Mouse (Mus musculus): ENCODE measurements at regions not wholly inside any gene's neighbourhood (a gene's known extent, or its start where the extent isn't known, plus 50 kb on each side); places are given as distances from the start of the nearest gene placed in this dataset.

- no peak overlapping the region for H3K4me2 ChIP-seq (ENCODE audit: low read depth, low read length)
- peak; percentile 61 for ATAC-seq (ENCODE audit: low read depth)
- no peaks in the 10 kb centered on the region for H3K9me3 ChIP-seq (ENCODE audit: control insufficient read depth, low read length)
- H3K4me1 ChIP-seq (replicated peaks; ENCODE audit: control insufficient read depth, insufficient read depth, low read length): 0 out of 2 replicates have a peak, but pooled peaks cover 14% of the 10 kb centered on the region
- no peaks in the 10 kb centered on the region for H3K27me3 ChIP-seq (ENCODE audit: control insufficient read depth, insufficient read depth, low read depth, low read length)
- H3K36me3 ChIP-seq (ENCODE audit: control insufficient read depth, insufficient read depth, low read length): no peaks in the 10 kb centered on the region
- WGBS: 55% methylated on average over 5 of the region's 5 CpGs
- H3K27ac ChIP-seq (ENCODE audit: low read length): no peak overlapping the region
- H3K4me3 ChIP-seq (ENCODE audit: low read length): no peak overlapping the region
- no peak overlapping the region for H3K9ac ChIP-seq (ENCODE audit: low read length)
These were observed 69.7 kb downstream of the Rplp1 start for GRCm38 (mm10) chr9:61844645-61845044.

DNA sequence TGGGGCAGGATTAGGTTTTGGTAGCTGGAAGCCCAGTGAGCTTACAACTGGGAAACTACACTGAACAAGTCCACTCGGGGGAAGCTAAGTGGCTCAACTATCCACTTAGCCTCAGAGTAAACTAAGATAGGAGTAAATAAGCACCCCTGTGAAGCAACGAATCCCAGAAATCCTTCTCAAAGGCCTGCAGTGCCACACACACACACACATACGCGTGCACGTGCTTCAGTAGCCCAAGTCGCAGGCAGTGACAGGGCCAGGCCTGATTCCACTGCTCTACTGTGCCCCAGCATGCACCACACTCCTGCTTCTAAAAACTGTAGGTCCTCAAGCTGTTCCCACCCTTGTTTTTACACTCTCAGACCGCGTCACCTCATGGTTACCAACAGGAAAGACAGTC, 70.2 kb downstream of the Rplp1 start:
- Histone ChIP-seq H3K4me1 (replicated peaks; ENCODE audit: control insufficient read depth, insufficient read depth, low read length) (0 out of 2 replicates have a peak, but pooled peaks cover 14% of the 10 kb centered on the region), H3K4me2 (ENCODE audit: low read depth, low read length) (no peak overlapping the region), H3K4me3 (ENCODE audit: low read length) (no peak overlapping the region), H3K9ac (ENCODE audit: low read length) (no peak overlapping the region), H3K9me3 (ENCODE audit: control insufficient read depth, low read length) (no peaks in the 10 kb centered on the region), H3K36me3 (ENCODE audit: control insufficient read depth, insufficient read depth, low read length) (no peaks in the 10 kb centered on the region), H3K27ac (ENCODE audit: low read length) (no peak overlapping the region; the same call in 1 of the 2 replicates), H3K27me3 (ENCODE audit: control insufficient read depth, insufficient read depth, low read depth, low read length) (no peaks in the 10 kb centered on the region)
- peak; percentile 66 for ATAC-seq (ENCODE audit: low read depth)
- 49% methylated on average over 8 of the region's 8 CpGs for WGBS

DNA sequence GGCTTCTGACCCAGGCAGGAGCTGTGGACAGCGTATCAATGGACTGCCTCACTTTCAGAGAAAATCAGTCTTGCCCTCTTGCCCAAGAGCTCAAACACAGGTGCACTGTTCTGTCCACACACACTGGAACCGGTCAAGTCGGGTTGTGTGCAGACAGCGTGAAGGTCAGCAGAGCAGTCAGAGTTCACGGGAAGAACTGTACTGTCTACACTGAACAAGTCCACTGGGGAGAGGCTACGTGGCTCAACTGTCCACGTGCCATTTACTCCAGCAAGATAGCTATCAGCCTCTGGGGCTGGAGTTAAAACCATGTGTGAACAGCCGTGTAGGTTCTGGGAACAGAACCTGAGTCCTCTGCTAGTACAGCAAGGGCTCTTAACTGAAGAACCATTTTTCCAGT, 70.8 kb downstream of the Rplp1 start:
- H3K4me2 ChIP-seq (ENCODE audit: low read depth, low read length): no peak overlapping the region
- no peaks in the 10 kb centered on the region for H3K9me3 ChIP-seq (ENCODE audit: control insufficient read depth, low read length)
- 75% methylated on average over 8 of the region's 8 CpGs for WGBS
- no peak overlapping the region for H3K9ac ChIP-seq (ENCODE audit: low read length)
- H3K4me3 ChIP-seq (ENCODE audit: low read length): no peak overlapping the region
- 0 out of 2 replicates have a peak, but pooled peaks cover 14% of the 10 kb centered on the region for H3K4me1 ChIP-seq (replicated peaks; ENCODE audit: control insufficient read depth, insufficient read depth, low read length)
- no peaks in the 10 kb centered on the region for H3K27me3 ChIP-seq (ENCODE audit: control insufficient read depth, insufficient read depth, low read depth, low read length)
- no peaks in the 10 kb centered on the region for H3K36me3 ChIP-seq (ENCODE audit: control insufficient read depth, insufficient read depth, low read length)
- H3K27ac ChIP-seq (ENCODE audit: low read length): no peak overlapping the region
- ATAC-seq (ENCODE audit: low read depth): no peak

GRCm38 (mm10) chr9:61842384-61842783, 72.0 kb downstream of the Rplp1 start:
- no peaks in the 10 kb centered on the region for H3K9me3 ChIP-seq (ENCODE audit: control insufficient read depth, low read length)
- H3K9ac ChIP-seq (ENCODE audit: low read length): no peak overlapping the region
- H3K27ac ChIP-seq (ENCODE audit: low read length): no peak overlapping the region
- no peak overlapping the region for H3K4me2 ChIP-seq (ENCODE audit: low read depth, low read length)
- H3K4me3 ChIP-seq (ENCODE audit: low read length): no peak overlapping the region
- H3K36me3 ChIP-seq (ENCODE audit: control insufficient read depth, insufficient read depth, low read length): no peaks in the 10 kb centered on the region
- H3K4me1 ChIP-seq (replicated peaks; ENCODE audit: control insufficient read depth, insufficient read depth, low read length): 0 out of 2 replicates have a peak, but pooled peaks cover 14% of the 10 kb centered on the region
- ATAC-seq (ENCODE audit: low read depth): no peak
- no peaks in the 10 kb centered on the region for H3K27me3 ChIP-seq (ENCODE audit: control insufficient read depth, insufficient read depth, low read depth, low read length)

DNA sequence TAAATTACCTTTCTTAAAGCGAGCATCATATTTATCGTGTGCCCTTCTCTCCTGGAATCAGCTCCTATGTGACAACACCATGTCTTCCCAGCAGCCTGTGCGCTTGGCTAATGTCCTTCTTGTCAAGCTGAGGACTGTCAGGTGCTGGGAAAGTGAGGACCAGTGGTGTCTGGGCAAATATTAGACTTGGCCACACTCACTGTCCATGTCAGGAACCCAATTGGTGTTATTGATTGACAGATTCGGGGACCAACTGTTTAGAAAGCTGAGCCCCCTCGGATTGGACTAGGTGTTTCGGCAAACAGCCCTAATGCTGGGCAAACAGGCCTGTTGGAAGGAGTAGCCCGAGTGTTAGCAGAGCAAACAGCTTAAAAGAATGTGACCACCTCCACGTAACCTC, 73.1 kb downstream of the Rplp1 start:
- Histone ChIP-seq H3K27ac (ENCODE audit: low read length) (no peak overlapping the region), H3K4me2 (ENCODE audit: low read depth, low read length) (no peak overlapping the region), H3K36me3 (ENCODE audit: control insufficient read depth, insufficient read depth, low read length) (no peaks in the 10 kb centered on the region), H3K4me3 (ENCODE audit: low read length) (no peak overlapping the region), H3K9ac (ENCODE audit: low read length) (no peak overlapping the region), H3K9me3 (ENCODE audit: control insufficient read depth, low read length) (no peaks in the 10 kb centered on the region), H3K27me3 (ENCODE audit: control insufficient read depth, insufficient read depth, low read depth, low read length) (no peaks in the 10 kb centered on the region), H3K4me1 (replicated peaks; ENCODE audit: control insufficient read depth, insufficient read depth, low read length) (0 out of 2 replicates have a peak, but pooled peaks cover 14% of the 10 kb centered on the region)
- ATAC-seq (ENCODE audit: low read depth): no peak
- WGBS: 54% methylated on average over 8 of the region's 8 CpGs

DNA sequence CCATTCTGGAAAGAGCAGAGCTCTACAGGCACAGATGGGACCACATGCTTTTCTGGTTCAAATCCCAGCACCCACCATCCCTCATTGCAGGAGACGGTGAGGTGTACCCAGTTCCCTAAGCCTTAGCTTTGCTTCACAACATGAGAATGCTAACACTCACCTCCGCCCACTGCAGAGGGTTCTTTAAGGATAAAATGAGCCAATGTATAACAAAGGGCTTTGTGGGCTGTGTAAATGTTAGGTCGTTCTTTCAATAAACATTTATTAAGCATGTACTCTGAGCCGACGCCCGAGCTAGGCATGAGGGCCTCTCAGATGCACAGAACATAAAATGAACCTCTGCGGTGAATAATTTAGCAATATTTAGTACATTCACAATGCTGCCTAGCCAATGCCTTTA, 74.0 kb downstream of the Rplp1 start:
- Histone ChIP-seq H3K27ac (ENCODE audit: low read length) (no peak overlapping the region), H3K4me1 (replicated peaks; ENCODE audit: control insufficient read depth, insufficient read depth, low read length) (0 out of 2 replicates have a peak, but pooled peaks cover 14% of the 10 kb centered on the region), H3K27me3 (ENCODE audit: control insufficient read depth, insufficient read depth, low read depth, low read length) (no peaks in the 10 kb centered on the region), H3K4me3 (ENCODE audit: low read length) (no peak overlapping the region), H3K36me3 (ENCODE audit: control insufficient read depth, insufficient read depth, low read length) (no peaks in the 10 kb centered on the region), H3K9ac (ENCODE audit: low read length) (no peak overlapping the region), H3K4me2 (ENCODE audit: low read depth, low read length) (no peak overlapping the region), H3K9me3 (ENCODE audit: control insufficient read depth, low read length) (no peaks in the 10 kb centered on the region)
- ATAC-seq (ENCODE audit: low read depth): peak; percentile 59
- 51% methylated on average over 7 of the region's 7 CpGs for WGBS

GRCm38 (mm10) chr9:61833226-61833625, 81.1 kb downstream of the Rplp1 start:
- peak; percentile 77 for ATAC-seq (ENCODE audit: low read depth)
- Histone ChIP-seq H3K9ac (ENCODE audit: low read length) (no peak overlapping the region), H3K4me3 (ENCODE audit: low read length) (no peak overlapping the region), H3K36me3 (ENCODE audit: control insufficient read depth, insufficient read depth, low read length) (no peaks in the 10 kb centered on the region), H3K27ac (ENCODE audit: low read length) (no peak overlapping the region), H3K27me3 (ENCODE audit: control insufficient read depth, insufficient read depth, low read depth, low read length) (no peaks in the 10 kb centered on the region; the same call in 1 of the 2 replicates), H3K4me1 (replicated peaks; ENCODE audit: control insufficient read depth, insufficient read depth, low read length) (no peaks in the 10 kb centered on the region), H3K4me2 (ENCODE audit: low read depth, low read length) (no peak overlapping the region), H3K9me3 (ENCODE audit: control insufficient read depth, low read length) (no peaks in the 10 kb centered on the region)
- 52% methylated on average over 9 of the region's 9 CpGs for WGBS

DNA sequence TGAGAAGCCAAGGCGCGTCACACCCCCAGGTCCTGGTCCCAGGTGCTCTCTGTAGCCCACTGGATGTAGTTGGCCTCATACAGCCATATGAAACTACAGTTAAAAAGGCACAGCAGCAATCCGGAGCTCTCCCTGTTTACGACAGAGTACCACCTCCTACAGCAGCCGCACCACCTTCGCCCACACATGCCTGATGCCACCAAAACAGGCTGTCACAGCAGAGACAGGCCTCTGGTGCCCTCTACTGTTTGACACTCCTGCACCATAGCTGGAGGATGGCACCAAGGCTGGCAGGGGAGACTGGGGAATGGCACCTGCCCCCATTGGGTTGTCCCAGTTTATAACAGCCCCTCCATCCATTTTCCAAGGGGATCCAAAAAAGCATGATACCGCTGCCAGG, 84.1 kb downstream of the Rplp1 start:
- Histone ChIP-seq H3K4me1 (replicated peaks; ENCODE audit: control insufficient read depth, insufficient read depth, low read length) (no peaks in the 10 kb centered on the region), H3K4me3 (ENCODE audit: low read length) (no peak overlapping the region), H3K9ac (ENCODE audit: low read length) (no peak overlapping the region), H3K27me3 (ENCODE audit: control insufficient read depth, insufficient read depth, low read depth, low read length) (no peaks in the 10 kb centered on the region; the same call in 1 of the 2 replicates), H3K9me3 (ENCODE audit: control insufficient read depth, low read length) (no peaks in the 10 kb centered on the region), H3K36me3 (ENCODE audit: control insufficient read depth, insufficient read depth, low read length) (no peaks in the 10 kb centered on the region), H3K27ac (ENCODE audit: low read length) (no peak overlapping the region), H3K4me2 (ENCODE audit: low read depth, low read length) (no peak overlapping the region)
- WGBS: 68% methylated on average over 7 of the region's 7 CpGs
- peak; percentile 53; the same call in 1 of the 2 replicates for ATAC-seq (ENCODE audit: low read depth)

DNA sequence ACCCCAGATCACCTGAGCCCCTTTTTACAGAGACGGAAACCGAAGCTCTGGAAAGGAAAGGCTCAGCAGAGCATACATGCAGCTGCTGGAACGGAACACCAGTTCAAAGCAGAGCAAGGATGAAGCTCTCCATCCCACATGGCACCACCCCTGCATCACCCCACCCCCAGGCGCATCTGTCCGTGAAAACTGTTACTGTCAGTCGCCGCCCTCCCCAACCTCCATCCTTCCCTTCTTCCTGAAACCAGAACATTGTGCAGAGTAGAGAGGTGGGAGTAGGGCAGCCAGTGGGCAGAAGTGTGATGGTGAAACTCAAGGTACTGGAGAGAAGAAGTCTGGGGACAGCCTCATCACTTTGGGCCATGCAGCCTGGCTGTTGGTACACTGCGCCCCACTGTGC, 84.6 kb downstream of the Rplp1 start:
- Histone ChIP-seq H3K36me3 (ENCODE audit: control insufficient read depth, insufficient read depth, low read length) (no peaks in the 10 kb centered on the region), H3K9ac (ENCODE audit: low read length) (no peak overlapping the region), H3K9me3 (ENCODE audit: control insufficient read depth, low read length) (no peaks in the 10 kb centered on the region), H3K4me2 (ENCODE audit: low read depth, low read length) (no peak overlapping the region), H3K4me1 (replicated peaks; ENCODE audit: control insufficient read depth, insufficient read depth, low read length) (no peaks in the 10 kb centered on the region), H3K27me3 (ENCODE audit: control insufficient read depth, insufficient read depth, low read depth, low read length) (no peaks in the 10 kb centered on the region; the same call in 1 of the 2 replicates), H3K4me3 (ENCODE audit: low read length) (no peak overlapping the region), H3K27ac (ENCODE audit: low read length) (no peak overlapping the region)
- 75% methylated on average over 8 of the region's 8 CpGs for WGBS
- ATAC-seq (ENCODE audit: low read depth): no peak

GRCm38 (mm10) chr9:61829301-61829700, 85.0 kb downstream of the Rplp1 start:
- Histone ChIP-seq H3K4me3 (ENCODE audit: low read length) (no peak overlapping the region), H3K27me3 (ENCODE audit: control insufficient read depth, insufficient read depth, low read depth, low read length) (no peaks in the 10 kb centered on the region; the same call in 1 of the 2 replicates), H3K27ac (ENCODE audit: low read length) (no peak overlapping the region), H3K9ac (ENCODE audit: low read length) (no peak overlapping the region), H3K4me2 (ENCODE audit: low read depth, low read length) (no peak overlapping the region), H3K4me1 (replicated peaks; ENCODE audit: control insufficient read depth, insufficient read depth, low read length) (no peaks in the 10 kb centered on the region), H3K36me3 (ENCODE audit: control insufficient read depth, insufficient read depth, low read length) (no peaks in the 10 kb centered on the region), H3K9me3 (ENCODE audit: control insufficient read depth, low read length) (no peaks in the 10 kb centered on the region)
- WGBS: 72% methylated on average over 3 of the region's 3 CpGs
- no peak for ATAC-seq (ENCODE audit: low read depth)

All from lung, embryonic 16.5 days (tissue).